Mouse (Mus musculus) left cerebral cortex, postnatal 25 days (tissue): ENCODE data around the gene Fam209. TPM values are rescaled to one million over a fixed set of nuclear protein-coding genes. Genes with fewer than 3 reads are reported as not detected.

Experiments used
- DNase-seq, 2 experiments: peaks; one replicate each; pipeline ENCODE4 v3.0.0; 2022; ENCODE audit warnings: low spot score in 2 of 2, mixed read lengths in 1 of 2
- intact Hi-C: fragments of 180-260 bp; cut with DNase I; formaldehyde crosslinking; loops from one replicate; pipeline ENCODE4 v1.15.1; 2025
- total RNA-seq, 2 experiments: library from RNA; stranded (reverse); gene quantifications; 2 replicates each; pipeline ENCODE4 v1.2.3; 2021

Fam209 gene
- total RNA-seq, 2 experiments from 2014 or later, result not detected

DNA sequence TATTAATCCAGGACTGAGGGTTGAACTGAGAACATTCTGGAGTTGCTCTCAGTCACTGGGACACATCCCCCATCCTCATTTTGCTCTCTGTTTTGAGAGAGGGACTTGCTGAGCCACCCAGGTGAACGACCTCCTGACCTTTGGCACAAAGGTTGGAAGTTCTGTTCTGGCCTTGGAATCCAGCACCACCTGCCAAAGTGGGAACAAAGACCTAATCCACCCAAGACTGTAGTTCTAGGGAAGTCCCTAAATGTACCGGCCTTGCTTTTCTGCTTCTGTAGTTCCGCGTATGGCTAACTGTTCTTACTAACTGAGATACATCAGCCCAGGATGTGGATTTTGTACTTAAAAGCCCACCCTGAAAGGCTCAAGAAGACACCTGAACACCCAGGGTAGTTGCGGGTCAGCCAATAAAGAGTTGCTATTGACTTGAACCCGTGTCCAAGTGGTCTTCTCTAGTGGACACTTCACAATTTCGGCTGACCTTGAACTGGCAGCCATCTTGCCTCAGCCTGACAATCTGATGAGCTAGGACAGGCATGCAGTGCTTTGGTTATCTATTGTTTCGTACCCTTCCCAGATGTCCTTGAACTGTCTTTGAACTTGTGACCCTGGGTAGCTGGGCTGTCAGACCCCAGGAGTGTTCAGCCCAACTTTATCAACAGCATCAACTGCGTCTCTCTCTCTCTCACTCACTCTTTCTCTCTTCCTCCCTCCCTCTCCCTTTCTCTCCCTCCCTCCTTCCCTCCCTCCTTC, 48.5 kb downstream of the Fam209 start:
- intact Hi-C loops, result no loop called here

DNA sequence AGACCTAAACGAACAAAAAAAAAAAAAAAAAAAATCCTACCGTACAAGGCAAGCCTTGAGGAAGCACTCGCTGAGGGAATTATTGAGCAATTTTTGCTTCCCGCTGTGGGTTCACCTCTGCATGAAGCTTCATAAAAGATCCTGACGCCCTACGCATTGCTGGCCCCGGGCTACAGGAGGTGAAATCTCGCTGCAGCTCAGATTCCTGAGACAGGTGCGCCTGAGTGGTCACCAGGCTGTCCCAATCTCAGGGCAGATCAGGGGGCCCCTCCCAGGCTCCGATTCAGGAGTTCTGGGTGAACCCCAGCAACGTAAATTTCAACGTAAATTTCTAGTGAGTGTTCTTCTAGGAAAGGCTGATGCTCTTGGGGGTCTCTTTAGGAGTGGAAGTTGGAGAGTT, 50.2 kb downstream of the Fam209 start:
- intact Hi-C loops, result no loop called here
- DNase-seq, result no peak

More for the DNA sequence above, 48.5 kb downstream of the Fam209 start:
- no peak for DNase-seq

Other genes starting within 250 kb of the Fam209 start
- gene Mc3r, start 224.0 kb upstream of the Fam209 start, total RNA-seq, result under 1 TPM; 0.21 to 0.25 TPM
- gene Fam210b, start 127.0 kb upstream of the Fam209 start, total RNA-seq, result 10 to 100 TPM; 12.2 to 13.2 TPM
- 1 to 10 TPM; 1.3 to 1.8 TPM for gene Aurka, start 102.0 kb upstream of the Fam209 start, total RNA-seq
- 10 to 100 TPM; 24.9 to 27.5 TPM for gene Cstf1, start 101.8 kb upstream of the Fam209 start, total RNA-seq
- gene Cass4, start 78.7 kb upstream of the Fam209 start, total RNA-seq, result under 1 TPM; 0.55 to 0.78 TPM
- 10 to 100 TPM; 73.9 to 74.2 TPM for gene Rtf2, start 32.0 kb upstream of the Fam209 start, total RNA-seq
- gene Gcnt7, start 13.9 kb upstream of the Fam209 start, total RNA-seq, result not detected
- gene Tfap2c, start 77.1 kb downstream of the Fam209 start, total RNA-seq, result under 1 TPM; 0.11 to 0.57 TPM